Mouse (Mus musculus) macrophage (primary cell): ENCODE measurements around the gene Wsb1. TPM values are rescaled to one million over a fixed set of nuclear protein-coding genes. Genes with fewer than 3 reads are reported as not detected.

Source experiments
- H3K27ac ChIP-seq: fragments of 350-480 bp; formaldehyde crosslinking; 2 replicates; pipeline ENCODE4 v1.9.0; 2021
- H3K36me3 ChIP-seq: fragments of 350-480 bp; formaldehyde crosslinking; 2 replicates; pipeline ENCODE4 v1.9.0; 2021; ENCODE audit errors: inconsistent target
- H3K4me3 ChIP-seq: fragments of 350-480 bp; formaldehyde crosslinking; 2 replicates; pipeline ENCODE4 v1.9.0; 2021; ENCODE audit errors: inconsistent target
- H3K79me2 ChIP-seq: fragments of 350-480 bp; formaldehyde crosslinking; 2 replicates; pipeline ENCODE4 v1.9.0; 2021; ENCODE audit errors: inconsistent target
- WGBS: methylation state at CpG from one replicate; pipeline ENCODE4 v1.1.7; 2026; ENCODE audit warnings: inconsistent platforms; ENCODE audit not compliant: missing documents; 5-methylcytosine and 5-hydroxymethylcytosine counted together
- polyA plus RNA-seq: library from polyadenylated mRNA; stranded (reverse); fragments of 250-400 nt; gene quantifications from 3 replicates; pipeline ENCODE4 v1.2.4, GENCODE M21; 2018; ENCODE audit warnings: inconsistent platforms

Wsb1 gene
- polyA plus RNA-seq, 1 experiment from 2014 or later, result 75.5 TPM

DNA sequence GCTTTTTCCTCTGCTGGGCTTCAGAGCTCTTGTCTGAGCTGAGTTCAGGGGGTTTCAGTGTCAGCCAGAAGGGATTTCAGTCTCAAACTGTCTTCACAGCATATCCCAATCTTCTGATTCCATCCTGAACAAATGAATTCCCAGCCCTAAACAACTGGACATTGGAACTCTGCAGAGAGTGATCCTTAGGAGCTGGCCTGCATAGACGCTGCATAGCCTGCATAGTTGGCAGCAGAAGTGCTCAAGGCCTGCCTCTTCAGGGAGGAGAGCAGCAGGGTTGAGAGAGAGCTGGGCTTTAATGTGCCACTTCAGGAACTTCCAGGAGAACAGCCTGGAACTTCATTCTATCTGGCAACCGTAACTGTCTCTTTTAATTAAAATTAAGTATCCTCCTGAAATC lies 38.9 kb downstream of the Wsb1 start:
- H3K27ac ChIP-seq, result no peak overlapping the region
- no peaks in the 10 kb centered on the region for H3K36me3 ChIP-seq
- H3K79me2 ChIP-seq, result no peaks in the 10 kb centered on the region
- H3K4me3 ChIP-seq, result no peak overlapping the region
- 97% methylated on average over 2 of the region's 2 CpGs for WGBS

DNA sequence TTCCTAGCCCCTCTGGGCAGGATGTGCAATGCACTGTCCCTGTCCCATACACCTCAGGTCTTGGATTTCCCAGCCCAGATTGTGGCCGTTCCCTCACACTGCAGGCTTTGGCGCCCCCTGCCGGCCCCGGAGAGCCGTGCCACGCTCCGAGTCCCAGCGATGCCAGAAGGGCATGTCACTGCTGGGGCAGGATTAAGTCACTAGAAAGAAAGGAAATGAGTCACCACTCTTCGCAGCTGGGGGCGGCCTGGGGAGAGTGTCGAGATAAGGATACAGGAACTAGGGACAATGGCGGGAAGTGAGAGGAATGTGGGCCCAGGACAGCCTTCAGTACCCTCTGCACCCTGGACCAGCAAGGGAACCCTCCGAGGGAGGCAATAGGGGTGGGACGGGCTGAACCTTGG lies 40.5 kb downstream of the Wsb1 start:
- H3K36me3 ChIP-seq, result no peaks in the 10 kb centered on the region
- H3K79me2 ChIP-seq, result no peaks in the 10 kb centered on the region
- H3K4me3 ChIP-seq, result no peak overlapping the region
- H3K27ac ChIP-seq, result peak overlapping the region; percentile 60
- 5% methylated on average over 14 of the region's 14 CpGs for WGBS

DNA sequence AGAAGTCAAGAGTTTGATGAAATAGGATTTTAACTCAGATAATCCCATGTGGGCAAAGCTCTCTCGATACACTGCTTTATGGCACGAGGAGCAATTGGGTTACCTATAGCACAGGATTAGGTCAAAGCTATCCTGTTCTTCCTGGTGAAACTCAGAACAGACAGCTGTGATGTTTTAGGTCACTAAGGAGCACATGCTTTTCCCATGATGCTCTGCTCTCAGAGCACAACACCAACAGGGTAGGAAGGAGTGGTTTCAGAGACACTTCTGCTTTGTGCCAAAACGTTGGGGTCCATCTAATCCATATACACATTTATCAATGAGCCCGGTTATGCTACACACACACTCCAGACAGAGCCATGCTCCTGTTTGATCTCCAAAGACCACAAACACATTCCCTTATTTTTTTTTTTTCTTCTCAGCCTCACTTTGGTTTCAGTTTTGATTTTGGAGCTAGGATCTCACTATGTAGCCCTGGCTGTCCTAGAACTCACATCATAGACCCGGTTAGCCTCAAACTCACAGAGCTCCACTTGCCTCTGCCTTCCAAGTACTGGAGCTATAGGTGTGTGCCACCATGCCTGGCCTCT lies 44.5 kb downstream of the Wsb1 start:
- 67% methylated on average over 5 of the region's 5 CpGs for WGBS
- no peak overlapping the region for H3K4me3 ChIP-seq

DNA sequence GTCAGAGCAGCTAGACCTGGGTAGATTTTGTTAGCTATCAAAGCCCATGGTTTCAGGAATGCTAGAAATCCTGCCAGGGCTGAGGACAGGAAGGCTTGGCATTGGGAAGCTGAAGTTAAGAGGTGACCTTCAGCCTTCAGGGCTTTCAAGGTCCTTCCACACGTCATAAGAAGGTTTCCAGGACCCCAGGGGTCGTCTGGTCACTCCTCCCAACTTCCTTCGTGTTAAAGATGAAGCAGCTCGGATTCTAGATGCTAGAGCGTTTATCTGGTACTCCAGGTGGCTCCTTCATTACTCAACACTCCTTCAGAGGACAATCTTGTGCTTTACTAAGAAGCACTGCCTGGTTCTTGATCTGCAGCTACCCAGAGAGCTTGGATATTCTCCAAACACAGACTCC lies 45.4 kb downstream of the Wsb1 start:
- H3K27ac ChIP-seq, result no peak overlapping the region

More for the DNA sequence above, 44.5 kb downstream of the Wsb1 start:
- H3K27ac ChIP-seq, result no peak overlapping the region
- no peaks in the 10 kb centered on the region for H3K36me3 ChIP-seq
- H3K79me2 ChIP-seq, result no peaks in the 10 kb centered on the region

DNA sequence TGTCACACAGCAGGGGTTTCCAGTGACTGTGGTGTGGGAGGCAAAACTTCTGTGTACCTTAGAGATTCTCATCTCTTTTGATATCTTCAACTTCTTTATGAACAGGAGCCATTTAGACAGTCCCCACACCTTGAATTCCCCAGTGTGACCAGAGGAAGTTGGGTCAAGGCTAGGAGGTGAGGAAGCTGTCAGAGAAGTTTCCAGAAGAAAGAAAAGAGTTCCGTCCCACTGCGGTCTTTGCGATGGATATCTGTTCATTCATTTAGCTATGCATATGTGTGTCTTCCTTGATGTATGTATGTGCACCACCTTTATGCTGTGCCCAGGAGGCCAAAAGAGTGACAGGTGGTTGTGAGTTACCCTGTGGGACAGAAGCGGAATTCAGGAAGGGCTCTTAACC lies 46.0 kb downstream of the Wsb1 start:
- no peaks in the 10 kb centered on the region for H3K36me3 ChIP-seq
- no peak overlapping the region for H3K27ac ChIP-seq
- no peak overlapping the region for H3K4me3 ChIP-seq
- no peaks in the 10 kb centered on the region for H3K79me2 ChIP-seq
- WGBS, result 95% methylated on average over 4 of the region's 4 CpGs

More for the DNA sequence above, 45.4 kb downstream of the Wsb1 start:
- H3K36me3 ChIP-seq, result no peaks in the 10 kb centered on the region
- no peaks in the 10 kb centered on the region for H3K79me2 ChIP-seq
- H3K4me3 ChIP-seq, result no peak overlapping the region
- WGBS, result 86% methylated on average over 5 of the region's 5 CpGs

DNA sequence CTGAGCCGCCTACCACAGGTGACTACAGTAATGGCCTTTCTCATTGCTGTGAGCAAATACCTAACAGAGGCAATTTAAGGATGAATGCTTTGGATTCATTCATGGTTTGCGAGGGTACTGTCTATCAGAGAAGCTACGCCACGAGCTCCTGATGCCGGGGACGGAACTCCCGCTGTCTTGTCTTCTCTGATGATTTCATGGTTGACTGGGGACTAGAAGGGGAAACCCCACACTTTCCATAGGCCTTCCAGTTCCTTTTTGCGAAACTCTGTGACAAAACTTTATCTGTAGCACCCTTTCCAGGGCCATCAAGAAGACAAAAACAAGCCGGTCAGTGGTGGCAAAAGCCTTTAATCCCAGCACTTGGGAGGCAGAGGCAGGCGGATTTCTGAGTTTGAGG lies 46.8 kb downstream of the Wsb1 start:
- H3K79me2 ChIP-seq, result no peaks in the 10 kb centered on the region
- H3K36me3 ChIP-seq, result no peaks in the 10 kb centered on the region
- no peak overlapping the region for H3K27ac ChIP-seq
- 37% methylated on average over 9 of the region's 10 CpGs for WGBS
- no peak overlapping the region for H3K4me3 ChIP-seq

DNA sequence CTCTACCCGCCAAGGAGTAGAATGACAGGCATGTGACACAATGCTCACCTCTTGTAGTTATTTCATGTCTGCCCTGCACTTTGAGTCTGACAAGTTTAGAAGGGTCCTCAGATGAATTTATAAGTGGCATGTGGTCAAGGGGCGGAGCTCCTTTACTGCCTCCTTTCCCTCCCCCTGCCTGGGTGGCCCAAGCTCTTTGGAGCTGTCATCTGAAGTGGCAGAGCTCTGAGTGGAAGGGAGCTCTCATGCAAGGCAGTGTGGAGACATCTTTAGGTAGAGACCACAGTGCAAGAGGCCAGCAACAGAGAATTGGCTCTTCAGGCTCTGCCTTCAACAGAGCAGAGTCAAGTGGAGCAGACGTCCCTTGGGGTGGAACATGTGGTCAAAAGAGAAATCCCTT lies 50.0 kb downstream of the Wsb1 start:
- Histone ChIP-seq H3K79me2 (no peaks in the 10 kb centered on the region), H3K36me3 (no peaks in the 10 kb centered on the region), H3K4me3 (no peak overlapping the region), H3K27ac (no peak overlapping the region)
- WGBS, result 91% methylated on average over 3 of the region's 3 CpGs

DNA sequence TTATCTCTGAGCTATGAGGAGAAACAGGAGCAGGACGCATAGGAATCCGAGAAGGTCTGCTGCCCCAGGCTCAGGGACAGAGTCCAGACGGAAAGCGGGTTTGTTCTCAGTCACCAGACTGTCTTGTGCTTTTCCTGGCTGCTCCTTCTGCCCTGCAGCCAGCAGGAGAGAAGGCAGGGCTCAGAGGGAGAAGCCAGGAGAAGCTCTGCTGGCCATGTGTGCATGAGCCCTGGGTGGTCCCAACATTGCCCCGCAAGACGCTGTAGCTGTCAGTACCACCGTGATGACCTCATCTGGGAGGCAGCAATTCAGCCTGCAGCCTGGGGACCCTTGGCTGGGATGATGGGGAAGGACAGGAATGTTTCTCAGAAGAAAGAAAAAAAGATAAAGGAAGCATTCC lies 54.0 kb downstream of the Wsb1 start:
- Histone ChIP-seq H3K4me3 (no peak overlapping the region), H3K79me2 (no peaks in the 10 kb centered on the region), H3K27ac (no peak overlapping the region), H3K36me3 (no peaks in the 10 kb centered on the region)
- WGBS, result 87% methylated on average over 5 of the region's 7 CpGs

DNA sequence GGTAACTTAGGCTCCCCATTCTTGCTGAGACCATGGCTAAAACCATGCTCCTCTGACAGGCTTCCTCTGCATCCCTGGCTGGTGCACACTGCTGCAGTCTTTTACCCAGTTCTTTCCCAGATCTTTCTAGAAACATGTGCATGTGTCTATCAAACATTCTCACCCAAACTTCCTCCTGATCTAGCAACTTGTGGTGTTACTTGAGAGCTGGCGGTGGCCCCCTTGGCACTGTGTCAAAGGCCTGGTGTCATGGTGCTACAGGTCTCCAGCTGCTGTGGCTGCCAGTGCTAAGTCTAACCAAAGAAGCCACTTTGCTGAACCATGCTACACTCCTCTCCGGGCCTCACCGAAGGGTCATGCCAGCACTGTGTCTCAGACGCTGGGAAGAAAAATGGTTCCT lies 55.9 kb downstream of the Wsb1 start:
- 46% methylated on average over 4 of the region's 4 CpGs for WGBS
- Histone ChIP-seq H3K4me3 (no peak overlapping the region), H3K36me3 (no peaks in the 10 kb centered on the region), H3K27ac (no peak overlapping the region), H3K79me2 (no peaks in the 10 kb centered on the region)

DNA sequence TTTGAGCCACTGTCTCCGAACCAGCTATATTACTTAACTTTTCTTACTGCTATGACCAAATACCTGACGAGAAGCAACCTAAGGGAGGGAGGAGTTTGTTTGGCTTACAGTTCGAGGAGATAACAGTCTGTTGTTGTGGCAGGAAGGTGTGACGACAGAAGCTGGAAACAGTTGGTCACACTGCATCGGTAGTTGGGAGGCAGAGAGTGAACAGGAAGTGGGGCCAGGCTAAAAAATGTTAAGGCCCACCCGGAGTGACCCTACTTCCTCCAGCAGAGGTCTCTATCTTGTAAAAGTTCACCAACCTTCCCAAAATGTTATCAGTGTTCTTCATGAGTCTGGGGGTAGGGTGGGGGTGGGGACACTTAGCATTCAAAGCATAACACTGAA lies 56.6 kb downstream of the Wsb1 start:
- Histone ChIP-seq H3K4me3 (no peak overlapping the region), H3K27ac (no peak overlapping the region), H3K79me2 (no peaks in the 10 kb centered on the region), H3K36me3 (no peaks in the 10 kb centered on the region)
- WGBS, result 38% methylated on average over 5 of the region's 6 CpGs

DNA sequence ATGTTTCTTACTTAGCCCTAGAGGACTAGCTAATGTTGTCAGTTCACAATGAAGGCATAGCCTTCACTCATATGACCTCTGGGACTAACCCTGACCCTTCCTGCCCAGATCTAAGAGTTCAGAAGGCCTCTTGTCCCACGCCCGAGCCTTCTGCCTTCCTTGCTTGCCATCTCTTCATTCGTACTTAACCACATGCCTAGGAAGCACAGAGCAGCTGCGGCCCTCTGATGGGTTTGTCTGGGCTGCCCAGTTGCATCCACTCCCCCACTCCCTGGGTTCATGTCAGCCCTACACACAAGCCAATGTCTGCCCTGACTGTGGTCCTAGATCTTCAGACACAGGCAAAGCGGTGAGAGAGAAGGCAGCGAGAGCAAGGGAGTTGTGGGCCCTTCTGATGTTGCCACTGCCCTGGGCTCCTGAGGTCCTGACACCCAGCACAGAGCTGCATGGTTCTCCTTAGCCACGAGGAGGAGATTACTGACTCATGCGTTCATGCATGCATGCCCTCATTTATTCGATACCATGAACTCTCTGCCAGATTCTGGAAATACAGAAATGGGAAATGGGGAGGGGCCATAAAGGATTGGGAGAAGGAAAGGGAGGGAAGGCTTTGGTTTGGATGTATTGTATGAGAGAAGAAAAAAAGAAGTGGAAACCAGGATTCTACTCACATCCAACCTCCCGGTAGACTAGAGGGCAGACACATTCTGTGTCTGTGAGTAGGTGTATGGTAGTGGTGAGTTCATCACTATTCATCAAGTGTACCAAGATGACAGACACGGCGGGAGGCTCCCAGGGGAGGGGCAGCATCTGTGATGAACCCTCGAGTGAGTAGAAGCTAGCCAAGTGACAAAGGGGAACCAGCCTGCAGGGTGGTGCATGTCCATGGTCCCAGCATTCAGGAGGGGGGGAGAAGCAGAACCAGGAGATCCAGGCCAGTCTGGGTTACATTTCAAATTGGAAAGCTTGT lies 57.3 kb downstream of the Wsb1 start:
- Histone ChIP-seq H3K4me3 (no peak overlapping the region), H3K27ac (no peak overlapping the region), H3K79me2 (no peaks in the 10 kb centered on the region), H3K36me3 (no peaks in the 10 kb centered on the region)
- 87% methylated on average over 12 of the region's 13 CpGs for WGBS

DNA sequence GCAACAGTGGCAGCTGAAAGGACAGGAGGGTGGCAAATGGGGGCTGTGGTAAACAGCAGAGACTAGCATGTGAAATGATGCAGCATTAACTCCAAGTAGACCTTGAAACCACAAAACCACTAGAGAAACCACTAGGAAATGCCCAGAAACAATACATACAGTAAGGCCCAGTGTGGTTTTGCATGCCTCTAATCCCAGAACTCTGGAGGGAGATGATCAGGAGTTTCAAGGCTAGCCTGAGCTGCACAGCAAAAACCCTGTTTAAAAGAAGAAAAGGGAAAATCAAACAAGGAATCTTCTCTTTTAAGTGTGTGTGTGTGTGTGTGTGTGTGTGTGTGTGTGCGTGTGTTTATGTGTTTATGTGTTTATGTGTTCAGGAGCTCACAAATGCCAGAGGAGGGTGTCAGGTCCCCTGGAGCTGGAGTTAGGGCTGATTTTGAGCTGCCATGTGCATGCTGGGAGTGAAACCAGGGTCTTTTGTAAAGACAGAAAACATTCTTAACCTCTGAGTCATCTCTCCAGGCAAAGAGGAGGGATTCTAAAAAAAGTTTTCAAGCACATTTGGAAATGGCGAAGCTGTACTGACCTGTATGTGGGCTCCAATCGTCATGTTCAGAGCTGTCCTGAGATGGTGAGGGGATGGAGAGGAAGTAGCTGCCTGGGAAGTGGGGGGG lies 58.1 kb downstream of the Wsb1 start:
- H3K27ac ChIP-seq, result no peak overlapping the region
- no peaks in the 10 kb centered on the region for H3K79me2 ChIP-seq
- 66% methylated on average over 3 of the region's 3 CpGs for WGBS
- no peak overlapping the region for H3K4me3 ChIP-seq
- no peaks in the 10 kb centered on the region for H3K36me3 ChIP-seq

DNA sequence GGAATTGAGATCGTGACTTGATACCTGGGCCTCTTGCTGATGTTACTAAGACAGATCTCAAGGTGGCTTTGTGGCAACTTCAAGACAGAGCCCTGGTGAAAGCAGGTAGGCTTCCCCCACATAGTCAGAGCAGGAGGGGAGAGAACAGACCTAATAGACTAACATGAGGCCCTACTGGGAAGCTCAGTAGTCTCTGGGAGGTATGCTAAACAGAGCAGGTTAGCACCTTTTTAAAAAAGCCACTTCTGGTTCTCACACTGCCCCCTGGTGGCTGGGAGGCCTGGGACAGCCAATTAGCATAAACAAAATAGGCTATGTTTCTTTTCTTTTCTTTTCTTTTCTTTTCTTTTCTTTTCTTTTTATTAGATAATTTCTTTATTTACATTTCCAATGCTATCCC lies 62.3 kb downstream of the Wsb1 start:
- Histone ChIP-seq H3K36me3 (no peaks in the 10 kb centered on the region), H3K79me2 (no peaks in the 10 kb centered on the region), H3K4me3 (no peak overlapping the region), H3K27ac (no peak overlapping the region)
- 91% methylated on average over 1 of the region's 1 CpGs for WGBS

DNA sequence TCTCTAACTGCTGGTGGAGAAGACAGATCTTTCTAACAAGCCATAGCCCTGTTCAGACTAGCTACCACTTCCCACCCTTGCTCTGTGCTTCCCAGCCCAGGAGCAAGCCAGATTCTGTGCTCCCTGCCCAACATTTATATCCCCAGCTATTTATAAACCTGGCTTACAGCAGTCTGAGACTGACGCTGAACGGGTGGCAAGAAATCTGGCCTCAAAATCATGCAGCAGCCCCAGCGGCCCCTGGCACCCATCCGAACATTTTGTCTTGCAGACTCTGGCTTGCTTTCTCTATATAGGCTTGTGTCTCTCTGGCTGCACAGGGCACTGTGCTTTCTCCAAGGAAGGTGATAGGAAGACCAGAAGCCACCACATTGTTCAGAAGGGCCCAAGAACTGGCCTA lies 63.3 kb downstream of the Wsb1 start:
- no peak overlapping the region for H3K27ac ChIP-seq
- H3K4me3 ChIP-seq, result no peak overlapping the region
- WGBS, result 95% methylated on average over 4 of the region's 4 CpGs
- H3K36me3 ChIP-seq, result no peaks in the 10 kb centered on the region
- H3K79me2 ChIP-seq, result no peaks in the 10 kb centered on the region

DNA sequence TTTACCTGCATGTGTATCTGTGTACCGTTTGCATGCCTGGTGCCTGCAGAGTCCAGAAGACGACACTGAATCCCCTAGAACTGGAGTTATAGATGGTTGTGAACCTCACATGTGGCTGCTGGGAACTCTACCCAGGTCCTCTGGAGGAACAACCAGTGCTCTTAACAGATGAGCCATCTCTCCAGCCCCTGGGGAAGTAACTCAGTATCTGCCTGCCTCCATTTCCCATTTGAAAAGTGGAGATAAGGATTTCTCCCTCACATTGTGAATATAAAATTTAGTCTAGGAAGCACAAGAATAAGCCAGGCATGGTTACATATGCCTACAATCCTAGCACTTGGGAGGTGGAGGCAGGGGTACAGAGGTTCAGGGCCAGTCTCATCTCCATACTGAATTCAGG lies 64.2 kb downstream of the Wsb1 start:
- Histone ChIP-seq H3K27ac (no peak overlapping the region), H3K36me3 (no peaks in the 10 kb centered on the region), H3K79me2 (no peaks in the 10 kb centered on the region), H3K4me3 (no peak overlapping the region)
- 89% methylated on average over 2 of the region's 2 CpGs for WGBS
